Mouse (Mus musculus) erythroblast, embryonic 14.5 days (primary cell): ENCODE data around the gene Shb.

Experiments
- GATA1 ChIP-seq: IDR thresholded peaks from 2 replicates; pipeline ENCODE4 v1.6.1; 2012; ENCODE audit warnings: low read length, inconsistent platforms, mixed read lengths
- TAL1 ChIP-seq: IDR thresholded peaks from 3 replicates; pipeline ENCODE4 v1.6.1; 2012; ENCODE audit warnings: low read length, inconsistent platforms, mixed read lengths

GRCm38 (mm10) chr4:45569521-45569920, 37.3 kb upstream of the Shb start:
- TF ChIP-seq GATA1 = no peak
- TF ChIP-seq TAL1 = no peak
